Mouse (Mus musculus) thymus, adult 2 months (tissue): ENCODE results near the gene Gm14406. TPM values are rescaled to one million over a fixed set of nuclear protein-coding genes. Genes with fewer than 3 reads are reported as not detected.
"Not testable (repeated sequence)": the region's sequence is repeated elsewhere in the genome, so short reads cannot be mapped to it uniquely, and the experiment has no call there.

Experiments
- DNase-seq: peaks from one replicate; pipeline ENCODE4 v3.0.0; 2021
- H3K27ac ChIP-seq: fragments of 200-500 bp; 2 replicates; pipeline ENCODE4 v1.5.1; 2012; ENCODE audit warnings: low read length, control low read depth; ENCODE audit not compliant: control insufficient read depth, insufficient read depth
- H3K27me3 ChIP-seq: fragments of 200-500 bp; 2 replicates; pipeline ENCODE4 v1.6.1; 2012; ENCODE audit warnings: mild to moderate bottlenecking, low read length, moderate library complexity, mixed read lengths; ENCODE audit not compliant: control insufficient read depth, insufficient read depth
- H3K36me3 ChIP-seq: fragments of 200-500 bp; 2 replicates; pipeline ENCODE4 v1.6.1; 2012; ENCODE audit warnings: mild to moderate bottlenecking, low read length, moderate library complexity; ENCODE audit not compliant: control insufficient read depth, insufficient read depth
- H3K4me1 ChIP-seq: fragments of 200-500 bp; replicated peaks from 2 replicates; pipeline ENCODE4 v1.6.1; 2012; ENCODE audit warnings: low read length; ENCODE audit not compliant: control insufficient read depth, insufficient read depth
- H3K4me3 ChIP-seq: fragments of 200-500 bp; 2 replicates; pipeline ENCODE4 v1.5.1; 2012; ENCODE audit warnings: mild to moderate bottlenecking, low read length, control low read depth, moderate library complexity; ENCODE audit not compliant: control insufficient read depth, insufficient read depth
- CTCF ChIP-seq: fragments of 200-500 bp; IDR thresholded peaks from 2 replicates; pipeline ENCODE4 v1.5.1; 2012; ENCODE audit warnings: mild to moderate bottlenecking, control low read depth, low read length, moderate library complexity, borderline replicate concordance; ENCODE audit not compliant: control insufficient read depth, poor library complexity, insufficient read depth; ENCODE audit errors: extremely low read depth
- POLR2A ChIP-seq: fragments of 200-500 bp; IDR thresholded peaks from 2 replicates; pipeline ENCODE4 v1.6.1; 2012; ENCODE audit warnings: mild to moderate bottlenecking, low read length, control low read depth, moderate library complexity; ENCODE audit not compliant: control insufficient read depth, poor library complexity, insufficient read depth; ENCODE audit errors: extremely low read depth
- WGBS: fragments of 180-500 bp; shearing (Covaris S2); methylation state at CpG from one replicate; pipeline ENCODE4 v1.1.7; 2018; 5-methylcytosine and 5-hydroxymethylcytosine counted together
- polyA plus RNA-seq: library from polyadenylated mRNA; depleted of rRNA; stranded (reverse); fragments of >200 nt; gene quantifications from 2 replicates; pipeline ENCODE4 v1.2.3, GENCODE M21; 2012; rRNA removed

Gene Gm14406
- polyA plus RNA-seq: not detected in 2 replicates

DNA sequence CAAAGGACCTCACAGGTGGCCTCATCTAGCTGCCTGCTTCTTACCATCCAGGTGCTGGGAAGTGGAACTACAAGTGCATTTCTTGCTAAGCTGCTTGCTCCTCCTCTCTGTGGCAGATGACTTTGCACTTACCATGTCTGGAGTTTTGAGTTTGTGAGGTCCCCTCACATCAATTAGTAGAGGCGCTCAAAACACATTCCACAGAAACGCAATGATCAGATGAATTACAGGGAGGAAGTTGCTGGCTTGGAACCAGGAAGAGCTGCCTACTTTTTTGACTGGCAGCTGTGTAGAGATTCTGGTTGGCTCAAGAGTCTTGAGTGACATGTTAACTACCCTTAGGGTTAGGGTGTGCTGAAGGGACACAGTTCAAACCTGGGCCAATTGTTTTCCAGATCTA is at the start of gene Gm14406:
Gm14406 (minus strand) TSS at position 213 of the 400 bp plus-strand sequence.
- not testable (repeated sequence) for H3K4me1 ChIP-seq, DNase-seq, H3K36me3 ChIP-seq, H3K27me3 ChIP-seq, H3K4me3 ChIP-seq, H3K27ac ChIP-seq
- 94% methylated on average over 2 of the region's 2 CpGs for whole genome bisulfite sequencing

DNA sequence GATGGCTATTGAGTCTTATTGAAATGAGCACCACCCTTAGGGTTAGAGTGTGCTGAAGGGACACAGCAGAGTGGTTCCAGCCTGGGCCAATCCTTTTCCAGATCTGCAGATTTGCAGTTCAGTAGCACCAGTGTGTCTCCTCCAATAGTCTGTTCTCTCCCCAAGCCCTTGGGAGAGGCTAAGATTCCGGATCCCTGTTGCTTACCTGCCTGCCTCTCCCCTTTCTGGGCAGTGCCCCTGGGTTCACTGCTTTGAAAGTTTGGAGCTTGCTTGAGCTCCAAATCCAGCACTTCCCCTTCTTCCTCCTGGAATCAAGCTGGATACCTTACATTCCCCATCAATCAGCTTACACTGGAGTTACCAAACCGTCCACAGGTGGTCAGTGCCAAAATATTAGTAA is 2.9 kb downstream of the Gm14406 start:
- H3K27ac ChIP-seq, H3K4me3 ChIP-seq, H3K27me3 ChIP-seq, DNase-seq, H3K36me3 ChIP-seq, H3K4me1 ChIP-seq: not testable (repeated sequence)
- 88% methylated on average over 1 of the region's 2 CpGs for WGBS

DNA sequence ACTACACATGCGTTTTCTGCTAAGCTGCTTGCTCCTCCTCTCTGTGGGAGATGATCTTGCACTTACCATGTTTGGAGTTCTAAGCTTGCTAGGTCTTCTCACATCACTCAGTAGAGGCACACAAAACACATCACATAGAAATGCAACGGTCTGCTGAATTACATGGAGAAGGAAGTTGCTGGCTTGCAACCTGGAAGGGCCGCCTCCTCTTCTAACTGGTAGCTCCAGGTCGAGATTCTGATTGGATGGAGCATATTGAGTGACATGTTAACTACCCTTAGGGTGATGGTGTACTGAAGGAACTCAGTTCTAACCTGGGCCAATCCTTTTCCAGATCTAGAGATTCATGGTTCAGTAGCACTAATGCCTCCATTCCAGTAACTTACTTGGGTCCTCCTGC is 18.6 kb downstream of the Gm14406 start:
- H3K4me1 ChIP-seq, H3K27ac ChIP-seq, H3K4me3 ChIP-seq, H3K36me3 ChIP-seq, DNase-seq, H3K27me3 ChIP-seq: not testable (repeated sequence)
- 71% methylated on average over 4 of the region's 4 CpGs for WGBS

DNA sequence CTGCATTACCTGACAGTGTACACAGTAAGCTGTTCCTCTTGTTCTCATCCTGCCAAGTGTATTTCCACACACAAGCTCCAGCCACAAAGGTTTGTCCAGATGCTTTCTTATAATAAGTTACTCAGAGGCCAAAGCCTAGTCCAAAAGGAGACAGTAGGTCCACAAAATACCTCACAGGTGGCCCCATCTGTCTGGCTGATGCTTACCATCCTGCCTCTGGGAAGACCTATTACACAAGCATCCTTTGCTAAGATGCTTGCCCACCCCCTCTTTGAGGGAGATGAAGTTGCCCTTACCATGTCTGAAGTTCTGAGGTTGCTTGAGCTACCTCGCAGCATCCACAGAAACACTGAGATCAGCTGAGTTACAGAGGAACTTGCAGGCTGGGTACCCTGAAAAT is 22.7 kb downstream of the Gm14406 start:
- H3K4me3 ChIP-seq, DNase-seq, H3K27ac ChIP-seq, H3K27me3 ChIP-seq, H3K36me3 ChIP-seq, H3K4me1 ChIP-seq: not testable (repeated sequence)
- no CpG with 5 or more reads among the region's 1 CpGs for WGBS

DNA sequence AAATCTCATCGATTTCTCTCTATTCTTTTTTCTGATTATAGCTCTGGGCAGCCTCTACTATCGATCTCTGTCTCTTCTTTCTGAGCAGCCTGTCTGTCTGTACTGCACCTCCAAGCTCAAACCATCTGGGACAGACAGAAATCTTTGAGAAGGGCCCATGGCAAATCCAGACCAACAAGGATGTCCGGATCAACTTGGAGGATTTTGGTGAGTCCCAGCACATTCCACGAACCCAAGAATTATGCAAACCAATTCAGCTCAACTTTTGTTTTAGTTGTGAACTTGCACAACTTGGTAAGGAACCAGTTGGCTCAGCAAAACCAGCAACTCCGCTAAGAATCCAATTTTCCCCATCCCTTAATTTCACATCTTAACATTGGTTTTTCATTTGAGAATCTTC is 40.3 kb downstream of the Gm14406 start:
- not testable (repeated sequence) for H3K36me3 ChIP-seq, H3K4me3 ChIP-seq, DNase-seq, H3K27ac ChIP-seq, H3K27me3 ChIP-seq, H3K4me1 ChIP-seq
- 85% methylated on average over 5 of the region's 5 CpGs for WGBS

DNA sequence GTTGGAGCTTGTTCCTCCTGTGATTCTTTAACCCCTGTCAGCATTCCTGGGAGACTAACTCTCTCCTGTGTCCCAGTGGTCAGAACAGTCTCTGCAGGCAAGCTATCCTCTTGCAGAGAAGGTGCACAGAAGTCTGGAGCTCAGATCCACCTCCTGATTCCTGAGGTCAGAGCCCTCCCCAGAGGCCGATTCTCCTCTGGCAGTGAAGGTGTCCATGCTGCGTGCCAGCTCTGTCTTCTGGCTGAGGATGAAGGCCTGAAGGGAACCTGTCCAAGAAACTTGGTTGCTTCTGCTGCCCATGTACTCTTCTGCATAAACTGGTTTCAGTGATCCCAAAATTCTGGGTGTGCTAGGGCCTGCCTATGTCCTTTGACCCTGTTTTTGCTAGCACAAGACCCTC is 40.9 kb downstream of the Gm14406 start:
- DNase-seq: not testable (repeated sequence)

DNA sequence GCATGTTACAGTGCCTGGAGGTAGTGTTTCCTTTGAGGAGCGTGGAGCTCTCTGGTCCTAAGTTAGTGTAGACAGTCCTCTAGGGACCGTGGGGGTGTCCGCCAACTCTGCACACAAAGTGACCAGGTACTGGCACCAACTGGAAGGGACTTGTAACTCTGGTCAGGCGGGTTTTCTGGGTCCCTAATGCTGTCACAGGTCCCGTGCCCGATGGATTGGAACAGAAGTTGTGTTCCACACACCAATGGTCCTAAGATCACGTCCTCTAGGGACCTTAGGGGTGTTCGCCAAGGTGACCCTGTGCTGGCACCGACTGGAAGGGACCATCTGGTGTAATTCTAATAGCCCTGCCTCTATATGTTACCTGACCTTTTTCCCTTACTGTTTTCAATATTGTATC is 42.1 kb downstream of the Gm14406 start:
- no peak for DNase-seq
- Histone ChIP-seq H3K36me3 (no peaks in the 10 kb centered on the region), H3K4me1 (no peaks in the 10 kb centered on the region), H3K27me3 (no peaks in the 10 kb centered on the region), H3K27ac (no peak overlapping the region), H3K4me3 (no peak overlapping the region)
- WGBS: 86% methylated on average over 9 of the region's 9 CpGs
- TF ChIP-seq CTCF (no peak), POLR2A (no peak)

More for the DNA sequence above, 40.9 kb downstream of the Gm14406 start:
- not testable (repeated sequence) for H3K27ac ChIP-seq, H3K4me1 ChIP-seq, H3K27me3 ChIP-seq, H3K4me3 ChIP-seq, H3K36me3 ChIP-seq
- 88% methylated on average over 2 of the region's 2 CpGs for WGBS

DNA sequence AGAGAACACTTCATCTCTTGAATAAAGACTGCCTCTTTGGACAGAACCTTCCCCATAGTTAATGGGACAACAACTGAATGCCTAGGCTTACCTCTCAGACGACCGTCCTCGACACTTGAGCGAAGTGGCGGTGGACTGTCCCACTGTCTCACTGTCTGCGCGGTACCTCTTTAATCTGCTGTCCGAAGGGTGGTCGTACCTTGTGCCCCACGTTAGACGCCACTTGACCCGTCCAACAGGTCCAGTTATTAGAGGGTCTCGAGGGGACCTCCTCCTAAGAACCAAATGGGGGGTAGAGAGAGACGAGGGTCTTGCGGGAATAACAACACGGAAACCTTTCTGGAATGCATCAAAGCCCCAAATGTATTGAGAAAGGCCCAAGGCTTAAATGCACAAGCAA is 53.8 kb downstream of the Gm14406 start:
- not testable (repeated sequence) for H3K27me3 ChIP-seq, H3K27ac ChIP-seq, H3K36me3 ChIP-seq, H3K4me3 ChIP-seq, DNase-seq, H3K4me1 ChIP-seq
- 95% methylated on average over 16 of the region's 16 CpGs for WGBS

DNA sequence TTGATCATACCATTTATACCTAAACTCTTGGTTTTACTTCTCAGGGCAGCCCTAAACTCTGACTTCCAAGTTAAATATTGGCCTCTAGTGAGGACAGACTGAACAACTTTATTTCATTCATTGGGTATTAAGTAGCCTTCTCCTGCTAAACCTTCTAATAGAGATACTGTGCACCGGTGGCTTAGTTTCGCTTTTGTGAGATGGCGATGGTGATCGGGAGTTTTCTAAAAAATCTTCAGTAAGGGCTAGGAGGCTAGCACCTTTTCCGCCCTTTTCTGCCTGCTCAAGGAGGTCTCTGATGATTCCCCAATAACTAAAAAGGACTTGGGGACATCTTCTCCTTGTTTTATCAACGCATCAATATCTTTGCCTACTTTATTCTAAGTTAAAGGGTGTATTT is 54.3 kb downstream of the Gm14406 start:
- WGBS: 91% methylated on average over 6 of the region's 6 CpGs
- H3K27me3 ChIP-seq, H3K27ac ChIP-seq, H3K4me3 ChIP-seq, H3K4me1 ChIP-seq, DNase-seq, H3K36me3 ChIP-seq: not testable (repeated sequence)
